Mouse (Mus musculus) common myeloid progenitor, adult 5-6 weeks (primary cell): Measurements from ENCODE around the gene Mob1b. TPM values are rescaled to one million over a fixed set of nuclear protein-coding genes. Genes with fewer than 3 reads are reported as not detected.
A peak's percentile ranks its signal among the peaks of the same experiment; 100 is the strongest.

Experiments
- ATAC-seq: replicated peaks from 2 replicates; pipeline ENCODE4 v1.8.0; 2016; ENCODE audit warnings: low read depth, mild to moderate bottlenecking, moderate TSS enrichment, inconsistent platforms; ENCODE audit not compliant: poor library complexity, severe bottlenecking
- total RNA-seq: library from RNA; stranded (forward); fragments of 200-1000, 187-1606 nt; gene quantifications from 2 replicates; pipeline ENCODE4 v1.2.3, GENCODE M21; 2017

Gene Mob1b
- total RNA-seq, 1 experiment from 2014 or later, result 22.7 TPM

DNA sequence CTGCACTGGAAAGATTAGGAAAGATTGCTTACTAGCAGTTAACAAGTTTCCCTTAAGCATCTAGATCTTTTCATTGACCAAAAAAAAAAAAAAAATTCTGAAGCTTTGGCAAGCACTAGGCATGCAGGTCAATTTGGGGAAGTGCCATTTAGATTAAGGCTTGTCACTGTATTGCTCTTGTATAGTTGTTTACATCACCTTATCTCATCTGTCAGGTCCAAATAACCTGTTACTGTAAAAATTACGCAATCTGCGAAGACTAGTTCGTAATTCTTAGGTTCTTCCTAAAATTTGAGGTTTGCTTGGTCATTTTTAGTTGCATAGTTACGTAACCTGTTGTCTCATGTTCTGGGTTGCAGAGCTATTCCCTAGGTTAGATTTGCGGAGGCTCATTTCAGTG is 46.2 kb downstream of the Mob1b start:
- ATAC-seq, result peak; percentile 30

DNA sequence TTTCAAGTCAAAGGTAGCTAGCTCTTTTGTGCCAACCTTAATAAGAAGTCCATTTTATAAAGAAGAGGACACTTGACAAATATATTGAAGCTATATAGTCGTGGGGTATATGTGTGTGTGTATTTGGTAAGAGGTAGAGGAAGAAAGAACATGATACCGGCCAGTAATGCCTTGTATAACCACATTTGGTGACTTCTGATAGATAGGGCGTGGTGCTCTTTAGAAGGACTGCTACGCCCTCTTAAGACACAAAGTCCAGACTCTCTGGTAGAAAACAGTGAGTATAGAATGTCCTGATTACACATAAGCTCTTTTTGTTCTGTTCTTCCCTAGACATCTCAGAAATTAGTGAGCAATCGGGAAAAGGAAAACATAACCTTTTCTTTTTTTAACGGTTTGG is 47.5 kb downstream of the Mob1b start:
- ATAC-seq, result no peak

DNA sequence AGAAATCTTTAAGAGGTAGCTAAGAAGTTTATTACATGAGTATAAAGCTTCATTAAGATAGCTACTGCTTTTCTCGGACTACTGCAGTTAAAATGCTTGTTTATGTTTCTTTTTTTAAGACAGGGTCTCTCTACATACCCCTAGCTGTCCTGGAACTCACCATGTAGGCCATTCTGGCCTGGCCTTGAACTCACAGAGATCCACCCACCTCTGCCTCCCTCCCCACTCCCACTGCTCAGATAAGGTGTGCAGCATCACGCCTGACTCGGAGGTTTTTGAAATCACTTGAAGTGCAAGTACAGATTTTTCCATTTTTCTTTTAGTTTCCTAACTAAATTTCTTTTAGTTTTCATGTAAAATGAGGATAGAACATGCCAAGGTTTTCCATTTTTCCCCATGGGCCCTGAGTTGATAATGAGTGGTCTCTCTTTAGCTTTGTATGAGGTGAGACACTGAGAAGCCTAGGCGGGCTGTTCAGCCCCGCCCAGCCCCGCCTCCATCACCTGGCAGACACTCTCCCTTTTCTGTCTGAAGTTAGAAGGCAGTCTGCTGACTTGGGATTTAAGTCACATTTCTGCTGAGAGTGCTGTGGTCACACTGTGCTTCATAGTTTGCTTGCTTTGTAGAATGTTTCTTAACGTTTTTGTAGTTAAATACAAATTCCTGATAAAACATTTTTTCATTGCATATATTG is 61.6 kb downstream of the Mob1b start:
- ATAC-seq, result no peak

DNA sequence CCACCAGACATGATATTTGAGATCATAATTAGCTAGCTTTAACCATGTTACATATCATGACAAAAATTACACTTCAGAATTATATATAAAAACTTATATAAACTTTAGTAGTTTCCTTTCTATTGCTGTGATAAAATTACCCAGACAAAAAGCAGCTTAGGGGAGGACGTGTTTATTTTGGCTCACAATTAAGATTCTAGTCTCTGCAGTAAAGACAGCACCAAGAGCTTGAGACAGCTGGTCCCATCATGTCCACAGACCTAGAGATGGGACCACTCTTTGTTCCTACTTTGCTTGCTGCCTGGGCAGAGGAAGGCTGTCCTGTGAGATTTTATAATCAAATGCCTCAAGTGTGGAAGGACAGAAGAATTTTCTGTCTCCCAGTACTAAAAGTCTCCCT is 64.4 kb downstream of the Mob1b start:
- no peak for ATAC-seq

DNA sequence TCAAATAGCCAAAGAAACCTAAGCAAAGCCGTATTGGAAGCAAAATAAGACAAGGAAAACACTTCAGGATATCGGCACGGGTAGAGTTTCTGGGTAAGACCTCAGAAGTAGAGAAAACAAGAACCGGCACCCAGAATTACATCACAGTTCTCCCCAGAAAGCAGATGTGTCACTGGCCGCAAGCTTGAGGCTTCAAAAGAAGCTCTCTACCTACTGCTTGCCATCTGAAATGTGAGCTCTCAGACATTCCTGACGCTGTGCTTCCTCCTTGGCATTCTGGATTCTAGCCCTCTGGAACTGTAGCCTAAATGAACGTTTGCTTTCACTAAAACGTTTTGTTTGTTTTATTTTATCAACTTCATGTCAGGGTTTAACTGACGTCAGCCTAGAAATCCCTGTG is 70.0 kb downstream of the Mob1b start:
- ATAC-seq, result no peak

DNA sequence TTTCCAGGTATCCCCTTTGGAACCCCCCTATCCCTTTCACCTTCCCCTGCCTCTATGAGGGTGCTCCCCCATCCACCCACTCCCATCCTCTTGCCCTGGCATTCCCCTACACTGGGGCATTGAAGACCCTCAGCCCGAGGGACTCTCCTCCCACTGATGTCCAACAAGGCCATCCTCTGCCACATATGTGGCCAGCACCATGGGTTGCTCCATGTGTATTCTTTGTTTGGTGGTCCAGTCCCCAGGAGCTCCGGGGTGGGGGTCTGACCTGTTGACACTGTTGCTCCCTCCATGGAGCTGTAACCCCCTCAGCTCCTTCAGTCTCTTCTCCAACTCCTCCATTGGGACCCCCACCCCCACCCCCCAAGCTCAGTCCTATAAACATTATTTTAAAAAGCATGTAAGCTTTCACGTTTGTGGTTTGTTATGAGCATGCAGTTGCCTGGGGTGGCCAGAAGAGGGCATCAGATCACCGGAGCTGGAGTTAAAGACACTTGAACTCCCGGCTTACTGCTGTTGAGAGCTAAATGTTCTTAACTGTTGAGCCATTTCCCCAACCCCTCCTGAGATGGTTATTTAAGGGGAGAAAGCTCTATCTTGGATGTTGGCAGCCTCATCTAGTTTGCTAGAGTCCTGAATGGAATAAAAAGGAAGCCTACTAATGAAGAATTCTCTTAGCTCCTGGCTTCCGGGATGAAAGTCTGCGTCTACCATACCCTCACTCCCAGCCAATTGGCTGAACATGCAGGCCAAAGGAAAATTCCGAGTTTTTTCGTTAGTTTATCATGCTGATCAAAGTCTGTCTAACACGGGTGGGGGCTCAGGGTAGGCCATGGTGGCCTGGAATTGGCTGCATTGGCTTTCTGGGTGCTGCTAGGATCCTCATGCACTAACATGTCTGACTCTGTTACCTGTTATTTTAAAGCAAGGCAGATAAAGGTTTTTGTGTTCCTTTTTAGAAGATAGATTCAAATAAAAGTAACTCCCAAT is 70.9 kb downstream of the Mob1b start:
- peak; percentile 95 for ATAC-seq

DNA sequence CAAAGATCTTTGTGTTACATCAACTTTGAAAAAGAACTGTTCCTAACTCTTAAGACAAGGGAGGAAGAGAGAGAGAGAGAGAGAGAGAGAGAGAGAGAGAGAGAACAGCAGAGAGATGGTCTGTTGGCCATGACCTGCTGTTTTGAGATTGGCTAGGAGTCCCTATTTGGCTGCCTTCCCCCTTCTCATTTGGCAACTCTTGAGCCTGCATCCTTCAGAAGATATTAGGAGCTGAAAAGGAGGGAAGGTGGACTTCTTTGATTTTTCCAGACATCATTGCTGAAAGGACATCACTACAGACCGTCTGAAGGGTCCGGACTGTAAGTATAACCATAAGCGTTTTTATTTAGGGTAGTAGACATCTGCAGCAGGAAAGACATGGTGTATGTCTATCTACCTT is 73.0 kb downstream of the Mob1b start:
- ATAC-seq, result no peak

DNA sequence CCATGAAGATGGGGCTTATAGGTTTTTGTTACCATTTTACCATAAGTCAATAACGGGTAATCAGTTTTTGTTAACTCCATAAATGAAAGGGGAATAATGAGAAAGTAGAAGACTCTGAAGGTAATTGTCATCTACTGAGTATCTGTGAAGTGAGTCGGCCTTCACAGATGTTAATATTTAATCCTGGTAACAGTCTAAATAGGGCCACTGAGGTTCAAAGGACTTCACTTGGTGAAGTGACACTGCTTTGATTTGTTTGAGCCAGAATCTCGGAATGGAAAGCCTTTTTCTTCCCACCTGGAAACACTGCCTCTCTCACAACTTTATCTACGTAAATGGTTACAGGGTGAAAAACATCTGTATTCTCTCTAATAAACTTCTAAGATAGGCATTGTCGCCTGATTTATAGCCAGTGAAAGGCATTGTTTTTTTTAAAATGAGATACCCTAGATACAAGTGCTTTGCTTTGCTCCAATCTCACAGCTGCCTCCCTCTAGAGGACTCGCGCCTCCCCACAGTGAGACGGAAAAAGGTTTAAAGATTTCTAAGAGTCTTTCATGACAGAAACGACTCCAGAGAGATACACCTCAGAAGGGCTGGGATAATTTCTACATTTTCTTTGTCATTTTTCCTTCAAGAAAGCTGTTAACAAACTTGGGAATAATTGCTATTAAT is 75.4 kb downstream of the Mob1b start:
- no peak for ATAC-seq

DNA sequence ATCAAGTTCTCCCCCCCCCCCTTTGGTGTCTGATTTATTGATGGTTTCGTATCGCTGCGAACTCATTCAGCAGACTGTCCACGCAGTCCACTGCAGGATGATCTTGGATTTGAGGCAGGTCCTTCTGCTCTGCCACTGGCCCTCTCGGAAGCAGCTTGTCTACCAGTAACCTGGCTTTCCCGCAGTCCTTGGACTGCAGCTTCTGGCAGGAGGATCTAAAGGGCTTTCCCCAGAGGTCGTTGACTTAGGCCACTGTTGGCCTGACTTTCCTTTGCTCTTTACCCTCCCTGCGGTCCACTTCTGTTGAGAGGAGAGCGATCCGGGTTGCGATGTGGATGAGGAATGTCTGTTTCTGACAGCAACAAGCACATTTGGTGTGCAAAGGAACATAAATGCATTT is 75.9 kb downstream of the Mob1b start:
- ATAC-seq, result no peak

DNA sequence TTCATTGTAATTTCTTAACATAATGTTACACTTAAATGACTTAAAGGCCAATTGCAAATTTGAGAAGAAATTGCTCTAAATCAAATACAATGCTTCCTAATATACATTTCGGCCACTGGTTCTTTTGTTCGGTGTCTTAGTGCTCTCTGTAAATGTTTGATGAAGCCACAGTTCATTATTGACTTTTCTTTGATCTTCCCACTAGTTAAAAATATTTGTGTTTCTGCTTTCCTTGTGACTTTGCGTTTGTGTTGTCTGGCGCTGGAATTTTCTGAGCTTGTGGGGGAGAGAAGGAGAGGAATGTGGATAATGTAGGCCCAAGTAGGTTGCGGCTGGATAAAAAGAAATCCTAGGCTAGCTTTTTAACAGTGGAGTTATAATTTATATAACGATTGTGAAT is 76.5 kb downstream of the Mob1b start:
- no peak for ATAC-seq

DNA sequence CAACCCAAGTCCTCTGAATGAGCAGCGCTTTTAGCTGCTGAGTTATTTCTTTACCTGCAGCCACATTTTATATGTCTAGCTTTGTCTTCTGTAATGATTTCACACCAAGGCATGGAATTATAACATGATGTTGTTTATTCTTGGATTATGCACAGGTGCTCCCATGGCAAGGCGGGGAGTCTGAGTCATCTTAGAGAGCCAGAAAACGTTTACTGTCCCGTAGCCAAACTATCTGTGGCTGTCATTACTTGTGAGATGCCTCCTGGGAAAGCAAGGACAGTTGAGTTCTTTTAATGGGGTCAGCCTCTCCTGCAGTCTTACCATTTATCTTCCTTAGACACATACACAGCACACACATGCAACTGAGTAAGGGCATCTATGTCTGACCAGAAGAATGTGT is 85.0 kb downstream of the Mob1b start:
- no peak for ATAC-seq

DNA sequence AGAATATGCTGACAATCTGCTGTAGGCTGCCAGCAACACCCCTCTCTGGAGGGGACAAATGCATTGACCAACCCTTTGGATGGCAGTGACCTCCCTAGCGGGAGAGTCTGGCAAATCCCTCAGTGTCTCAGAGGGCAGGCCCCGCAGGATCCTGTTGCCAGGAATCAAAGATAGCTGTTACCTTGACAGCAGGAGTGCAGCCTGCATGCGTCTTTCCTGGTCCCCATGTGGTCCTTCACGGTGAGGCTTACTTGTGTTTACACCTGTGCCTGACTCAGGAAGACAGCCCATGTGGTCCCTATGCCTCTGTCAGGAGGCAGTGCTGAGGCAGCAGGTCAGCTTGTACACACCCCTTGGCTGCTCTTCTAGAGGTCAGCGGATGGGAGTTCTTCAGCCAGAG is 85.6 kb downstream of the Mob1b start:
- no peak for ATAC-seq

DNA sequence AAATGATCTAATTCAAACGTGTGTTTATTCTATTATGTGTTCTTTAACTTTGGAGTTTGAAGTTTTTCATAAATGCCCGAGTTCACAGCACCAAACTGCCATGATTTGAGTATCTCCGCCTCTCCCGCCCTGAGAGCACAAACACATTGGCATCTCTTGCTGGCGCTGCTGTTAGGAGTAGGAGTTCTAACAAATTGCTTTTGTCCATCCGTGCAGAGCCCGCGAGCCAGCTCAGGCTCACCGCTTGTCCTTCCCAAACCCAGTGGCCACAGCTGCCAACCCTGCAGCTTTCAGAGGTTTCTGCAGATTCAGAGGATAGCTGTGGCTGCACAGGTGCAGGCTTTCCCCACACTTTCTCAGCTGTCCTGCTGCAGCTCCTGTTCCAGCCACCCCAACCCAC is 86.7 kb downstream of the Mob1b start:
- no peak for ATAC-seq

DNA sequence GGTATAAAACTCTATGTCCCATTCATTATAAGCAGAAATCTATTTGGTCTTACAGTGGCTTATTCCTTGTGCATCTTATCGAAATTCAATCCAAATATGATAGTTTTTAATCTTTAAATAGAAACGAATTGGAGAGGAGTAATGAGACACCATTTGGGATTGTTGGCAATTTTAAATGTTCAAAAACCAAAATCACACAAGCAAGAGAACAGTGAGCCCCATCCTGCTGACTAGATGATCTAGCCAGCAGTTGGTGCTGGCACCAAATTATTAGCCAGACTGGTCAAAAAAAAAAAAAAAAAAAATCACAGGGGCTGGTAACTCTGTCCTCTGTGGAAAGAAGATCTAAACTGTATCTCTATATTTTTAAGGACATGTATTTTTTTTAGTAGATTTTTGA is 92.5 kb downstream of the Mob1b start:
- ATAC-seq, result no peak

Other genes starting within 250 kb of the Mob1b start
- not detected in 2 replicates for gene Enam, start 232.9 kb upstream of the Mob1b start, total RNA-seq
- 2.8 TPM in 1 of 2 replicates, not detected in the other for gene Jchain, start 193.0 kb upstream of the Mob1b start, total RNA-seq
- 71.3 and 76.3 TPM in 2 replicates for gene Utp3, start 166.4 kb upstream of the Mob1b start, total RNA-seq
- 14.8 and 15.9 TPM in 2 replicates for gene Rufy3, start 155.8 kb upstream of the Mob1b start, total RNA-seq
- gene Grsf1, start 44.7 kb upstream of the Mob1b start, total RNA-seq, result 85.7 and 91.9 TPM in 2 replicates
- gene Dck, start 44.1 kb downstream of the Mob1b start, total RNA-seq, result 37.3 and 44.4 TPM in 2 replicates
- gene Slc4a4, start 166.0 kb downstream of the Mob1b start, total RNA-seq, result not detected in 2 replicates